Mouse (Mus musculus): ENCODE measurements at regions not wholly inside any gene's neighbourhood (a gene's known extent, or its start where the extent isn't known, plus 50 kb on each side); places are given as distances from the start of the nearest gene placed in this dataset.

DNA sequence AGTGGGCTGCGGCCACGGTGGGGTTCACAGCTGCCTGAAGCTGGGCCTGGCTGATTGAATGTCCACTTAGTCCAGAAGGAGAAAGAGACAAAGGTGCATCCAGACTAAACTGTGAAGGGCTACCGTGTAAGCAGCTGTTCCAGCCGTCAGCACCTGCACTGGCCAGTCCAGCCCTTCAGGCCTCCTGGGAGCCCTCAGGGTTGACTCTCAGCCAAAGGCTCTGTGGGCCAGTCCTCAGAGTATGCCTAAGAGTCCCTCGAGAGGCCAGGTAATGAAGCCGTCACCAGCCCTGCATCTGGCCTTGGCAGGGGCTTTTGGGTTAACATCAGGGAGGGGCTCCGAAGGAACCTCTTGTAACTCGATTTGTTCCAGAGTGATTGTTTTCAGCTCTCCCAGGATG, 187.4 kb downstream of the Gpd2 start:
- DNase-seq (ENCODE audit: low spot score), result no peak

DNA sequence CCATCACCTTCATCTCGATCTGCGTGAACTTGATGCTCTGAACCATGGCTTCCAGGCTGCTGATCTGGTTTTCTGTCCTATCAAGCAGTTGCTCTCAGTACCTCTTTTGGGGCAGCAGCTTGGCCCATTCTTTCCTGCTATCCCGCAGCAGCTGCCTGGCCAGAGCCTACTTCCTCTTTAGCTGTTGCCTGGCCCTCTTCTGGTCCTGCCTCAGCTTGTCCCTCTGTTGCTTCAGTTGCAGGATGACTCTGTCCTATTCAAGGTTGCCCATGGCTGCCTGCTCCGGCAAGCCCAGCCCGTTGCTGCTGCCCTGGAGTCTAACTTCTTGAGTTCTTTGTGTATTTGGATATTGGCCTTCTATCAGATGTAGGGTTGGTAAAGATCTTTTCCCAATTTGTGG, 188.0 kb downstream of the Gpd2 start:
- DNase-seq (ENCODE audit: low spot score), result no peak

DNA sequence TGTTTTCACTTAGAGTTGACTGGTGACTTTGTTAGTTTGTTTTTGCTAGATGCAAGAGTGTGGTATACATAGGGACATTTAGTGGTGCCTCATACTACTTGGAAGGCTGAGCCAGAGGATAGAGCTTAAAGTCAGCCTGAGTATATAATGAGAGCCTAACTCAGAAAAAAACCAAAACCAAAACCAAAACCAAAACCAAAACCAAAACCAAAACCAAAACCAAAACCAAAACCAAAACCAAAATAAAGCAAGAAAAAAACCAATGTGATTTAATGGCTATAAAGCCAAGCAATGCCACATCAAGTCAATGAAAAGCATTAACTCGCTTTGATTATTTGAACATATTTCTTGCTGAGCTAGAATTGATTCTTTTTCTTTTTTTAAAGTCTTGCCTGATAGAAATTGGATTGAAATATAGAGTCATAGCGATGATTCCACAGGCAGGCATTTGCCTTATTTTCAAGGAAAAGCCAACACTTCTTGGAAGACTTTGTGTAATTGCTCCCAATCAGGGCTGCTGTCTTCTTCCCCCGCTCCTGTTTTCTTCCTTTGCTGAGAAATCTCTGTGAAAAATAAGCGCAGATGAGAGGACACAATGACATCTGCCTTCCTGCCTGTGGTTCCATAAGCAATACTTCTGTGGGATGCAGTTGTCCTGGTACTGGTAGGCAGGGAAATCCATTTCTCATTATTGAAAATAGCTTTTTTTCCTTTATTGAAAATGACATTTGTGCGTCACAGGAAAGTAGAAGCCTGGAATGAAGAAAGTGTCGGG, 213.7 kb downstream of the Gpd2 start:
- DNase-seq (ENCODE audit: low spot score), result no peak

DNA sequence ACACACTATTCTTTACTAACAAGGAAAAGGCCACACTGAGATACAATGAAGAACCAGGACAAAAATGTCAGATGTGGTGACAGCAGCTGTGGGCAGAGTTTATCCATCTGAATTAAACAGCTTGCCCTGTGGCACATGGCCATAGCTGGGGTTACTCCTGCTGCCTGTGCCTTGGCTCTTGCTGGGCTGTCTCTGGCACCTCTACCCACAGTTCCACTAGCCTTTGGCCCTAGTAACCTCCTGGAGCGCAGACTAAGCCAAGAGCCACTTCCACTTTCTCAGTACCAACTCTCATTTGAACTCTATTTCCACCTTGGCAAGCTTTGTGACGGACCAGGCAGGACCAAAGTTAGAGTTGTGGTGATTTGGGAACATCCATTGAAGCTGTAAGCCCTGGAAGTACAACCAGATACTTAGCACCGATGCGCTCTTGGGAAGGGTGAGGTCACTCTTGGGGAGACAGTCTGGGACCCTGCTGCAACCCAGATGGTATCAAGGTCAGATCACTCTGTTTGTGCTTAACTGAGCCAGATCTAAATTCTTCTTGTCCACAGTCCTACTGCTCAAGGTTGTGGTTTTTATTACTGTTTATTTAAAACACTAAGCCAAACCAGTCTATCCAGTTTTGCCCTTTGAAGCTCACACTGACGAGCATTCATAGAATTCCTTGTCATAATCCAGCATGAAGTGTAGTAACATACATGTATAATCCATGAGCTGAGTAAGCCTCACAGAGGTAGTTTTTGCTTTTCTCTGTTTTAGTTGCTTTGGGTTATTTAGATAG, 216.7 kb downstream of the Gpd2 start:
- no peak for DNase-seq (ENCODE audit: low spot score)

DNA sequence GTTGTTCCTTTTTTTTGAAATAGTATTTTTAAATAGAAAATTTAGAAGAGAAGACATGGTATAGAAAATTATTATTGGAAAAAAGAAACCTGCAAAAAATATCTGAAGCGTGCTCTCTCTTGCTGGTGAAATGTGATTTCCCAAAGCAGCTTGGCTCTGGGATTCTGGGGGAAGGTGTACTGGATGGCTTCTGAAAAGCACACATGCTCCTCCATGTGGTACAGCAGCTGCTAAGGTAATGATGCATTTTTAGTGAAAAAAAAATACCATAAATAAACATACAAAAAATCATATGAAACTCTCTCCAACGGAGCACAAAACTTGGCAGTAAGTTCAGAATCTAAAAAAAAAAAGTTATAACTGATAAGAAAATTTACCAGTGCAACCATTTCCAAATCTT, 222.5 kb downstream of the Gpd2 start:
- DNase-seq (ENCODE audit: low spot score), result no peak

DNA sequence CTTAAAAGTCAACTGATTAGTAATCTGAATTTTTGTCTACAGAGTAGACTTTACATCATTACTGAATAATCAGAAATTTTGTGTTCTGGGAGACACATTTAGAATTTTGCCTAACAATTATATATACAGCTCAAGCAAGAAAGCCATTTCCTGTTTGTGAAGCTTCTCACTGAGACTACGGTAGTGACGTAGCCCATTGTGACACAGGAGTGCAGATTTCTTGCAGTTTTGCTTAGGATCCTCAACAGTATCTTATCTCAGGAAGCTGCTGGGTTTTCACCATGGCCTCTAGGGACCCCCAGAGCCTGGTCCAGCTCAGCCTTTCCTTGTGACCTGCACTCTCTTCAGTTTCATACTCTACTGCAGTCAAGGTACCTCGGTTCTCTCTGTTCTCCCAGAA, 236.4 kb downstream of the Gpd2 start:
- no peak for DNase-seq (ENCODE audit: low spot score)

DNA sequence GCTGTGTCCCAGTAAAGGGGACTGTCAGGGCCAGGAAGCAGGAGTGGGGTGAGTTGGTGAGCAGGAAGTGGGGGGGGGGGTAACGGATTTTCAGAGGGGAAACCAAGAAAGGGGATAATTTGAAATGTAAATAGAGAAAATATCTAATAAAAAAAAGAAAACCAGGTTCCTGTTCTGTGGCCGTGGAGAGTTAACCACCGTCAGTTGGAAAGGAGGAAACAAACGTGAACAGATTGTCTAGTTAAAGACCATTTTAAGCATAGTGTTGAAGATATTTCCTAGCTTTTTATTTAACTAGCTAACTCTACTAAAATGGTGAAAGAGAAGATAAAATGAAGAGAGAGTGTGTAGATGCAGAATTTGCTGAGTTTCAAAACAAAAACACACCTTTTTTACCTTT, 254.7 kb downstream of the Gpd2 start:
- no peak for DNase-seq (ENCODE audit: low spot score)

DNA sequence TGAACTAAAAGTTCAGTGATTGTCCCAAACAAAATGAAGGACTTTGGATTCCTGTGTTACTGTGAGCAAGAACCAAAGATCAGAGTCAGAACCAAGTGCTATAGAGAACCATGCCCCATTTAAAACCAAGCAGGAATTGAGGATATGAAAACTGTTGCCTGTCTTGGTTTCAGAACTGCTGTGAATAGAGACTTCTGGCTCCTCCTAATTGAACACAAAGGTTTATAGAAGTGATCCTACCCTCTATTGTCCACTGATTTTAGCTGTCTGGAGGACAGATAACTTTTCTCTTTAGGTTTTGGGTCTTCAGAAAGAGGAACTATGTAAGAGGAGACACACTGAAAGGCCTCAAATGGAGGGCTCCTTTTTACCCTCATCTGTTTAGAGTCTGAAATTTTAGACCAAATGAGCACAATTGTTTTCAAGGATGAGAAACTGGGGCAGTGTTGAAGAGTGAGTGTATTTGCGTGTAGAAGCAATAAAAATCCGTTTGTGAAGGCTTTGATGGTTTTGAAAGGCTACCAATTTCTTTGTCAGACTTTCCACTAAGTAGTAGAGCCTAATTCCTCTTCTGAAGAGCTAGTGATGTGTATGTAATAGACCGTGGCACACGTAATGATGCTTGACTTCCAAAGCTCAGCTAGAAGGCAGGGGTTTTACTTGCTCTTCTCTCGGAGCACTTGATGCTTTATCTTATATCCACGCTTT, 255.6 kb downstream of the Gpd2 start:
- no peak for DNase-seq (ENCODE audit: low spot score)

DNA sequence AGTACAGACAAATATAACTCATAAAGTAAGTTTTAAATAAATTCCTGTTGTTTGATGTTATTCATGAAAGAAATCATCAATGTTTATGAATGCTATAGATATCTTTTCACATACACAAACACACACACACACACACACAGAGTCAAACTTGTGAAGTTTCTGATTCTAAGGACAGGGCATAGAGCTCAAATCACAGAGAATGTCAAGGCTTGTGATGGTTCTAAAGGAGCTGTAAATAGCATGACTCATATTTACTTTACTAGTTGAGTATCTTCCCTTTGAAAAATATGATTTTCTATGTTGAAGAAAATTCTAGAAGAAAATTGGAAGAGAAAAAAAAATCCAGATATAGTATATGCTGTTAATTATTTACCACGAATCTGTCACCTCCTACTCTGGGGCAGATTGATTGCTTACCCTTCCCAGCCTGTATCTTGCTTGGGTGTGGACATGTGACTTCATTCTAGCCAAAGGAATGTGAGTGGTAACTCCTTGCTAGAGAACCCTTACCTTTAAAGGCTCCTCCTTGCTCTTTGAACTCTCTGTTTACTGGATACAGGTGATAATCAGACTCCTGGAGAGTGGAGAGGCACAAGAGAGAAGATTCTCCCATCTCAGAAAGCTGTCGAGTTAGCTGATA, 259.0 kb downstream of the Gpd2 start:
- no peak for DNase-seq (ENCODE audit: low spot score)

DNA sequence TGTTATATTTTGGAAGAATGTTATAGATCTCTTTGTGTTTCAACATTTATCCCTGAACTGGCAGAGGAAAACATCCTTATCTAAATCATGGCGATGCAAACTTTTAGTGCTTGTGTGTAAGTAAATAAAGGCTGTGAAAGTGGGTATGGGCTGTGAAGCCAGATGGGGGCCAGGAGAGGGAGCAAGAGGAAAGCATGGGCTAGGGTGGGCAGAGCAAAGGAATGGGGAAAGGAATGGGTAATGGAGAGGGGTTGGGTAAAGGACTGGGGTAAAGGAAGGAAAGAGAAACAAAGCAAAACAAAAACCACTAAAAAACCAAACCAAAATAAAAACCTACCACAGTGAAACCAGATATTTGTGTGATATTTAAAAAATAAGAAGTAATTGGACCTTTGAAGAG, 260.5 kb downstream of the Gpd2 start:
- DNase-seq (ENCODE audit: low spot score), result no peak

DNA sequence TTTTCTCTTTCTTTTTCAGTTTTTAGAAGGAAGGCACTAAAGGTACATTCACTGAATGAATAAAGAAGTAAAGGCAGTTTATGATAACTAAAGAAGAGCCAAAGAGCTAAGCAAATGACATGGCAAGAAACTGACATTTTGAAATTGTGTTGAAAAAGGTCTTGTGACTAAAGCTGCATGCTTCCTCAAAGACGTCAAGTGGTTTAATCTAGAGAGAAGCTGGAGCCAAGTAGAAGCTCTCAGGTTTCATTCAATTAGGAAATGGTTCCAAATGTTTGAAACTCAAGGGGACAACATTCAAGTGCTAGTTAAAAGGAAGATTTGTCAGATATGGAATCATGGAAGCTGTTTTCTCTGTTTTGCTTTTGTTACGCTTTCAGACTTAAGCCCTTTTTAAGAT, 267.2 kb downstream of the Gpd2 start:
- no peak for DNase-seq (ENCODE audit: low spot score)

DNA sequence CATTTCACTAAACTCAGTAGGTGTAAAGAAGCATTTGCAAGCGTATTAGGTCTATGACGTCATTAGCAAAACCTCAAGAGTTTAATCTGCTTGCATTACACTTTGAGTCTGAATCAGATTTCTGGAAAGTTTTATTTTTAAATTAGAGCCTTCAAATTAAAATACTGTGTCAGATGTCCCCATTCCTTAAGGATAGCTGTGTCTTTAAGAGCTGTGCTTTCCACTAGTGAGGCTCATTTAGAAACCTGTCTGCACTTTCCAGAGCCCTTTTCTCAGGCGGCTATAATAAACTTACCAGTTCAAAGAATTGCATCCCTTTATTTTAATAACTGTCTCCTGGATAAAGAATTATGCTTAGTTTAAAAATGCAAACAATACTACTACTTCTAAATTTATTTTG, 285.0 kb downstream of the Gpd2 start:
- no peak for DNase-seq (ENCODE audit: low spot score)

DNA sequence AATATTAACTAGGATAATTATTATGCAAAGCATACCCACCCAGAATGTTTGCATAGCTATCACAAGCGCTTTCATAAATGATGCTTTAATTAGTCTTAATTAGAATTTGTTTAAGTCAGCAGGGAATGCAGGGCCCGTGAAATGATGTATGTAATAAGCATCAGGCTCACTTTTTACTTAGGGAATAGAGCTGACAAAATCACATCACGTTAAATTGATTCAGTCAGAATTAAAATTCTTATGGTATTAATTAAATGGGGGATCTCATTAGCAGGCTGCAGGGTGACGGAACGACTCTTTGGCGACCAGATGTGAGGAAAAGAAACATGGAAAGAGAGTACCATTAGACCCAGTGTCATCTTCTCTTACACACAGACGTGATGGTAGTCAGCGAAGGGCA, 285.5 kb downstream of the Gpd2 start:
- no peak for DNase-seq (ENCODE audit: low spot score)

DNA sequence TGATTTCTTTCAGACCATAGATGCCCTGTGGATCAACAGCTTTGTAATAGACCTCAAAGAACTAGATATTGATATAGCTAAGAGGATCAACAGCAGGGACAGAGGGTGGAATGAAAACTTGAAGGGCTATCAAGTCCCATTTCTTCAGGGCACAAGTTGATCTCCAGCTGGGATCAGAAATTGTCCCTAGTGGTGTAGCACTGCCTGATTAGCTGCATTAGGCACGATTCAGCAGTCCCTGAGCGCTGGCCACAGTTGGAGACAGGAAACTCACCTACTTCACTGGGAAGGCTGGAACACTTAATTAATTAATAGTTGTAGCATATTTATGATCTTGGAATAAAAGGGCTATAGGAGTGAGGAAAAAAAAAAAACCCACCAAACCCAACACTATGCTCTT, 290.5 kb downstream of the Gpd2 start:
- no peak for DNase-seq (ENCODE audit: low spot score)

DNA sequence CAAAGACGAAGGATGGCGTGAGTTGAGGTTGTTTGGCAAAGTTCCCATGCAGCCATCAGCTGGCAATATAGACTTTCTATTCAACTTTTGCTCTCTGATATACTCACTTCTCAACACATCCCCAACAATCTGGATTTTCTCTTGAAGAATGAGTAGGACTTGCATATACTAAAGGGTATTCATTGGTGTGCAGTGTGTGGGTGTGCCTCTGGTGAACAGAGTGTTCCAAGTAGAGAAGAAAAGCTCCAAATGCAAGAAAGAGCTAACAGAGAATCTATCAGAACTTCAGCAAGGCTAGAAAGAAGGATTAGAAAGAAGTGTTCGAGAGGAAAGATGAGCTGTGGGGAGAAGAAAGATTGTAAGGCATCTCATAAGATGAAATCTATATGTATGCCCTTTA, 302.4 kb downstream of the Gpd2 start:
- DNase-seq (ENCODE audit: low spot score), result no peak

DNA sequence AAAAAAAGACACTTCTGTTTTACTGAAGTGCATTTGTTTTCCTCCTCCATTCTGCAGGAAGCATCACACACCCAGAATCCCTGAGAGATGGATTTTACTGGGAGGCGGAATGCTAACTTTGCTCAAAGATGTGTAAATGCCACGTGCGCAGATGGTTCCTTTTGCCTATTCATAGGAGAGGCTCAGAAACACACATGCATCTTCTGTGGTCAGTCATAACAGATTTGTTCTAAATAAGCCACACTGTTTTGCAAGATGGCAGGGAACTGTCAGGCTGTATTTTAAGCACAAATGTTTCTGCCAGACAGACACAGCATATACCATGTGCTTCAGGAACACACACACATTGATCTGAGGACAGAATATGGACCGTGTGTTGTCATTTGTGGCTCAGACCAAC, 327.8 kb downstream of the Gpd2 start:
- DNase-seq (ENCODE audit: low spot score), result no peak

DNA sequence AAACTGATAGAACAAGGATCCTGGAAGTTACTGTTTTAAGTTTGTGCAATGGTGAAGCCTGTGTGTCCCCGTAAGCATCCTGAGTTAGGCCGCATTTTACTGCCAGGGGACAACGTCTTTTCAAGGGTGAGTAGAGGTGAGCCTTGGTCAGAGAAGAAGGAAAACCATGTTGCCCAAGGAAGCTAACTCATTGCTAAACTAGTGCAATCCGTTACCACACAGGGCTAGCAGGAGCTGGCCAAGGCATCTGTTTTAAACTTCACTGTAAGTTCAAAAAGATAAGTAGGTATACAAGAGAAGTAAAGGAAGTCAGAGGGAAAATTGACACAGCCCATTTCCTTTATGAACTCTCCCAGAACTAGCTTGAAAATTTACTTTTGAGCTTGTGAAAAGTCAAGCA, 328.7 kb downstream of the Gpd2 start:
- DNase-seq (ENCODE audit: low spot score), result no peak

DNA sequence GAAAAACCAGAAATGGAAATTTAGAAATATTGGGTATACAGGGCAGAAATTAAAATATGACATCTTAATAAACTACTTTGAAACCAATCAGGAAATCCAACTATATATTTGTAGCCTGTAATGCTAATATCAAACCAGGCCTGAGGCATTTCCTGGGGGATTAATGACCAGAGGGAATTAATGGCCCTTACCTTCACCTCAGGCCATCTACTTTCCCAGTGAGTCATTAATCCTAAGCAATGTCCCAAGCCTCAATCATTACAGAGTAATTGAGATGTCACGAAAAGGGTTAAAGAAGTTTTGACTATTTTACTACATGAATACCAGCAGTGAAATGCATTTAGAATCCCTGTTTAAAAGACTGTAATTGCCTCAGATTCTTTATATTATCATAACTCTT, 329.7 kb downstream of the Gpd2 start:
- no peak for DNase-seq (ENCODE audit: low spot score)

DNA sequence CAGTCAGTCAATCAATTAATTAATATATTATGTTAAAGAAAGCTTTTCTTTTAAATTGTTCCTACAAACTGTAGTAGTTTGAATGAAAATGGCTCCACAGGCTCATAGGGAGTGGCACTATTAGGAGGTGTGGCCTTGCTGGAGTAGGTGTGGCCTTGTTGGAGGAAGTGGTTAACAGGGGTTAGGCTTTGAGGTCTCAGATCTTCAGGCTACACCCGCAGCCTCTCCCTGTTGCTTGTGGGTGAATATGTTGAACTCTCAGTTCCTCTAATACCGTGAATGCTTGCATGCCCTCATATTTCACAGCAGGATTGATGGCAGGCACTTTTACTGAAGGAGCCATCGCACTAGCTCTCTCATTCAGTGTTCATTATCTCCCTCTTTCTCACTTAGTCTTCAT, 349.6 kb downstream of the Gpd2 start:
- no peak for DNase-seq (ENCODE audit: low spot score)

DNA sequence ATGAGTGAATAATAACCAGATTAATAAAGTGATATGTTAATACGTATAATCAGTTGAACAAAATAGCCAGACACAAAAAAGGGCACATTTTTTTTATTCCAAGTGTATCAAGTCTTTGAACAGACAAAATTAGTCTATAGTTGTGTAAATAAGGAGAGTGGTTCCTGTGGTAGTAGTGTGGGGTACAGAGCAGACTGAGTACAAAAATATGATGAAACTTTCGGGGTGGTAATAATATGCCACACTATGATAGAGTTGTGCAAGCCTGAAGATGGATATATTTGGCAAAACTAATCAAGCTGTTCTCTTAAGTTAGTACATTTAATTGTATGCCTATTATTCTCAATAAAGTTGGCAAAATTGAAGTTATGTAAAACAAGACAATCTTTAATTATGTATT, 356.1 kb downstream of the Gpd2 start:
- no peak for DNase-seq (ENCODE audit: low spot score)

DNA sequence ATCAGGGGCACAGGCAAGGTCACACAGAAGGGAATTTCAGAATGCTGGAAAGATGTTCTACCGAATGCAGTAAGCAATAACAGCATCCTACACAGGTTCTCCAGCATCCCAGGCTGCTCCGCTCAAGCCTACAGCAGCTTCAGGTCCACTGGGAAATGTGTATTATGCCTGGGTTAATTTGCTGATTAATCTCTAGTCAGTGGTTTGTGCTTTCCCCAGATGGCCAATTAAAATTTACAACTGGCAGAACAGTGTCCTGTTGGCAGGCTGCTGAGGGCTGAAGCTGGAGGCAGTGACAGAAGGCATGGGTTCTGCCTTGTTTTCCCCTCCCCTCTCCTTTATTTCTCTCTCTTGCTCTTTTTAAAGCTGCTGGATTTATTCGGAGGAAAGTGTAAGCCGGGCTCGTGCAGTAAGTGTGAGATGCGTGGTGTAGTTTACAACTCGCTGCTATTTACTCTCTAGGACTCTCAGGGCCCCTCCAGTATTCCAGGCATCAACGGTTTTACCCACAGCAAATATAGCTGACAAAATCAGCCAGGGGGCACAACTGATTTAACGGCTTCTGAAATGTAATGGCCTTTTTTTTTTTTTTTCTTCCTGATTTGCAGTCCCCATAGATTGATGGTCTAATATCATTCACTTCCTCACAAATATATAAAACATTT, 360.4 kb downstream of the Gpd2 start:
- no peak for DNase-seq (ENCODE audit: low spot score)

DNA sequence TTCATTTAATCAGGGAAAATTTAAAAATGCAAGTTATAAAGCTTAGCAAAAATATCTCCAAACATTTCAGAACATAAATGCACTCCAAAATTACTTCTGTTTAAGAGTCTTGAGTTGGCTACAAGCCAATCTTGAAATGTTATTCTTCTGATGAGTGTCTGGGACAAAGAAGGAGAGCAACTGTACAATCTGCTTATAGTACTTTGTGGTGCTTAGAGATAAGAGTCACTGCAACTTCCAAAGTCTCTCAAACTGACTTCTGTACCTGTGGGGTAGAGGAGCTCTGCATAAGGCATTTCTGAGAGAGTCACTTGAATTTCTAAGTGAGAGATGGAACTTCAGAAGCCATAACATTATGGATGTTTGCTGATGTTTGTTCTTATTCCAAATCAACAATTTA, 374.2 kb downstream of the Gpd2 start:
- DNase-seq (ENCODE audit: low spot score), result no peak
